40 mouse cellular contexts compared by ENCODE assay signal in genomic region chr17:22520037-22520436, GRCm38 (mm10). TPM values are rescaled to one million over a fixed set of nuclear protein-coding genes. Genes with fewer than 3 reads are reported as not detected.
"Had no signal": no experiment of that assay in that cellular context is flagged by ENCODE, and none has a peak within 500 bp of the region (broad histone marks: within the 10 kb centered on the region; RNA-seq: fewer than 3 reads in every experiment).

No protein-coding gene starts in this region.

RNA-seq across cellular contexts. Expression of gene Vmn2r111, which starts 53.2 kb away (rescaled TPM):
- total RNA-seq: left cerebral cortex, postnatal 10 days; left cerebral cortex, postnatal 14 days; left cerebral cortex, postnatal 25 days; left cerebral cortex, postnatal 36 days; left cerebral cortex, postnatal 4 days; liver, adult 2 months; megakaryocyte progenitor cell, adult 5-6 weeks; megakaryocyte, adult 5-6 weeks; megakaryocyte-erythroid progenitor cell, adult 5-6 weeks; midbrain, postnatal 0 days; monocyte, adult 5-6 weeks had no signal
- polyA plus RNA-seq: limb, embryonic 10.5 days; limb, embryonic 11.5 days; limb, embryonic 12.5 days; limb, embryonic 13.5 days; limb, embryonic 14.5 days; limb, embryonic 15.5 days; liver, adult 2 months; liver, embryonic 11.5 days; liver, embryonic 12.5 days; liver, embryonic 13.5 days; liver, embryonic 14.5 days; liver, embryonic 15.5 days; liver, embryonic 16.5 days; liver, postnatal 0 days; lung, adult 2 months; lung, embryonic 14.5 days; lung, embryonic 15.5 days; lung, embryonic 16.5 days; lung, postnatal 0 days; macrophage; midbrain, embryonic 10.5 days; midbrain, embryonic 11.5 days; midbrain, embryonic 12.5 days; midbrain, embryonic 13.5 days; midbrain, embryonic 14.5 days; midbrain, embryonic 15.5 days; midbrain, embryonic 16.5 days; midbrain, postnatal 0 days; myocyte; neural tube, embryonic 11.5 days; neural tube, embryonic 12.5 days had no signal
